Mouse (Mus musculus) liver, adult 2 months (tissue): ENCODE data around the gene Irak2.

ENCODE experiments used
- CTCF ChIP-seq: fragments of 200-500 bp; IDR thresholded peaks from 2 replicates; pipeline ENCODE4 v1.5.1; 2011; ENCODE audit warnings: low read depth, low read length, control low read depth
- POLR2A ChIP-seq: fragments of 200-500 bp; IDR thresholded peaks from 2 replicates; pipeline ENCODE4 v1.6.1; 2011; ENCODE audit warnings: low read length, control low read depth; ENCODE audit not compliant: insufficient read depth; ENCODE audit errors: extremely low read depth

DNA sequence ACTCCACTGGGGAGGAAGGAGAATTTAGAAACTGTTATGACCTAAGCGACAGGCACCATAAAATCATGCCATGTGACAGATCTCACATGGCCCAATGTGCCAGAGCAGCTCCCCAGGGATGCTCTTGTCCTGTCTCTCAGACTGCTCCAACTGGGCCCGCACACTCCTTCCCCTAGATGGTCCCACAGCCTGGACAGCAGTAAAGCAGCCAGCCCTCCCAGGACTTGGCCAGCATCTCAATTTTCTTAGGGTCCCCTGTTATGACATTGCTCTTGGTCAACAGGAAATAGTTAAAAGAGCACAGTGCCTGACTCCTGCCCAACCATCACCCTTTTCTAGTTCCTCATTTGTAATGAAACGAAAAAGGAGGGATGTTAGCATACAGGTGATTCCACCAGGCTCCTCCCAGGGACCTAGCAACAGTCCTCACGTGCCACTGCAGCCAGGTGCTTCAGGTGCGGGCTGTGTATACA, 54.4 kb downstream of the Irak2 start:
- TF ChIP-seq CTCF (no peak), POLR2A (no peak)
